Mouse (Mus musculus): Measurements from ENCODE around the gene Lrp8.

The Lrp8 gene

GRCm38 (mm10) chr4:107844971-107845370, 42.9 kb downstream of the Lrp8 start:
- DNase-seq (ENCODE audit: low read depth, low spot score): peak; percentile 65

GRCm38 (mm10) chr4:107846795-107847194, 44.7 kb downstream of the Lrp8 start:
- no peak for DNase-seq (ENCODE audit: low read depth, low spot score)

- DNase-seq (ENCODE audit: low read depth, low spot score): no peak
Observed at GRCm38 (mm10) chr4:107848546-107848945, 46.5 kb downstream of the Lrp8 start.

- DNase-seq (ENCODE audit: low read depth, low spot score): no peak
Observed at GRCm38 (mm10) chr4:107849621-107850020, 47.6 kb downstream of the Lrp8 start.

GRCm38 (mm10) chr4:107850091-107850490, 48.0 kb downstream of the Lrp8 start:
- no peak for DNase-seq (ENCODE audit: low read depth, low spot score)

- no peak for DNase-seq (ENCODE audit: low read depth, low spot score)
Observed at GRCm38 (mm10) chr4:107853333-107853732, 51.3 kb downstream of the Lrp8 start.

GRCm38 (mm10) chr4:107853836-107854235, 51.8 kb downstream of the Lrp8 start:
- no peak for DNase-seq (ENCODE audit: low read depth, low spot score)

GRCm38 (mm10) chr4:107856958-107857686, 55.1 kb downstream of the Lrp8 start:
- no peak for DNase-seq (ENCODE audit: low read depth, low spot score)

- no peak for DNase-seq (ENCODE audit: low read depth, low spot score)
Observed at GRCm38 (mm10) chr4:107858995-107859394, 56.9 kb downstream of the Lrp8 start.

GRCm38 (mm10) chr4:107864866-107865265, 62.8 kb downstream of the Lrp8 start:
- no peak for DNase-seq (ENCODE audit: low read depth, low spot score)

GRCm38 (mm10) chr4:107879254-107880050, 77.4 kb downstream of the Lrp8 start, which contains the start of gene Magoh:
Gene Magoh, plus strand, starts transcription at chr4:107879755.
- peak; percentile 97 for DNase-seq (ENCODE audit: low read depth, low spot score)

GRCm38 (mm10) chr4:107881631-107882030, 79.6 kb downstream of the Lrp8 start:
- DNase-seq (ENCODE audit: low read depth, low spot score): no peak

GRCm38 (mm10) chr4:107886371-107886770, 84.3 kb downstream of the Lrp8 start:
- DNase-seq (ENCODE audit: low read depth, low spot score): no peak

GRCm38 (mm10) chr4:107889385-107889730, 87.3 kb downstream of the Lrp8 start:
- DNase-seq (ENCODE audit: low read depth, low spot score): no peak

GRCm38 (mm10) chr4:107889731-107890432, 87.8 kb downstream of the Lrp8 start, which contains the start of gene 0610037L13Rik:
Gene 0610037L13Rik, plus strand, starts transcription at chr4:107889813.
- peak; percentile 99 for DNase-seq (ENCODE audit: low read depth, low spot score)

GRCm38 (mm10) chr4:107892663-107893062, 90.6 kb downstream of the Lrp8 start:
- DNase-seq (ENCODE audit: low read depth, low spot score): peak; percentile 47

- DNase-seq (ENCODE audit: low read depth, low spot score): no peak
Observed at GRCm38 (mm10) chr4:107899211-107899927, 97.3 kb downstream of the Lrp8 start.

- DNase-seq (ENCODE audit: low read depth, low spot score): no peak
Observed at GRCm38 (mm10) chr4:107900206-107900605, 98.1 kb downstream of the Lrp8 start.

GRCm38 (mm10) chr4:107904252-107904651, 102.2 kb downstream of the Lrp8 start:
- DNase-seq (ENCODE audit: low read depth, low spot score): no peak

GRCm38 (mm10) chr4:107906561-107906960, 104.5 kb downstream of the Lrp8 start:
- no peak for DNase-seq (ENCODE audit: low read depth, low spot score)

- DNase-seq (ENCODE audit: low read depth, low spot score): no peak
Observed at GRCm38 (mm10) chr4:107910020-107910419, 108.0 kb downstream of the Lrp8 start.

- DNase-seq (ENCODE audit: low read depth, low spot score): no peak
Observed at GRCm38 (mm10) chr4:107920336-107920735, 118.3 kb downstream of the Lrp8 start.
